Mouse (Mus musculus) CD8-positive naive resting alpha-beta T cell, adult 2 months (primary cell): Measurements from ENCODE around the gene Lhpp.

Source experiments
- DNase-seq, 2 experiments: peaks; one replicate each; pipeline ENCODE4 v3.0.0; 2022; ENCODE audit warnings: low read depth in 2 of 2, low spot score in 2 of 2

Lhpp gene

DNA sequence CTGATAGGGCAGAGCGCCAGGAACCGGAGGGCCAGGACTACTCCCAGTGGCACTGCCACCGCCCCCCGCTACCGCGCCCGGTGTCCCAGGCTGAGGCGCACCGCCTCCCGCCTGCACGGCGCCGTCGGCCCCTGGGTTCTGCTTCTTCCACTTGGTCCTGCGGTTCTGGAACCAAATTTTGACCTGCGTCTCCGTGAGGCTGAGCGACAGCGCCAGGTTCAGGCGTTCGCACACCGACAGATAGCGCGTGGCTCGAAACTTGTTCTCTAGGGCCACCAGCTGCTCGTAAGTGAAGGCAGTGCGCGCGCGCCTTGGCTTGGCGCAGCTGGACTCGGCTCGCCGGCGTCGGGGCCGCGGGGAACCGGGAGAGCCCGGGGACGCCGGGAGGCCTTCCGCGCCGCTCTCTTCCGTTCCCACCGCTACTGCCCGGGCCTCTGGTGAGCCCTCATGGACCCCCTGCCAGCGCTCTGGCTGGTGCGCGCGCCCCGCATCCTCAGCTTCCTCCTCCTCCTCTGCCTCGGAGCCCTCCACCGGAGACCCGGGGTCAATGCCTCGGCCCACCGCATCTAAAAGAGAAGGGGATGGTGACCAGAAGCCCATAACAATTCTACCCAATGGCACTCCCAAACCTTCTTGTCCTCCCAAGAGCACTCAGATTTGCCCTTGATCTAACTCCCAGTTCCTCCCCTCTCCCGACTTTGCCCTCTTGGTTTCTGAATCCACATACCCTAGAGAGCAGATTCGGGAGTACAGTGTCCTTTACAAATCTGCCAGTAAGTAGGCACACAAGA, 13.0 kb upstream of the Lhpp start:
- no peak for DNase-seq

DNA sequence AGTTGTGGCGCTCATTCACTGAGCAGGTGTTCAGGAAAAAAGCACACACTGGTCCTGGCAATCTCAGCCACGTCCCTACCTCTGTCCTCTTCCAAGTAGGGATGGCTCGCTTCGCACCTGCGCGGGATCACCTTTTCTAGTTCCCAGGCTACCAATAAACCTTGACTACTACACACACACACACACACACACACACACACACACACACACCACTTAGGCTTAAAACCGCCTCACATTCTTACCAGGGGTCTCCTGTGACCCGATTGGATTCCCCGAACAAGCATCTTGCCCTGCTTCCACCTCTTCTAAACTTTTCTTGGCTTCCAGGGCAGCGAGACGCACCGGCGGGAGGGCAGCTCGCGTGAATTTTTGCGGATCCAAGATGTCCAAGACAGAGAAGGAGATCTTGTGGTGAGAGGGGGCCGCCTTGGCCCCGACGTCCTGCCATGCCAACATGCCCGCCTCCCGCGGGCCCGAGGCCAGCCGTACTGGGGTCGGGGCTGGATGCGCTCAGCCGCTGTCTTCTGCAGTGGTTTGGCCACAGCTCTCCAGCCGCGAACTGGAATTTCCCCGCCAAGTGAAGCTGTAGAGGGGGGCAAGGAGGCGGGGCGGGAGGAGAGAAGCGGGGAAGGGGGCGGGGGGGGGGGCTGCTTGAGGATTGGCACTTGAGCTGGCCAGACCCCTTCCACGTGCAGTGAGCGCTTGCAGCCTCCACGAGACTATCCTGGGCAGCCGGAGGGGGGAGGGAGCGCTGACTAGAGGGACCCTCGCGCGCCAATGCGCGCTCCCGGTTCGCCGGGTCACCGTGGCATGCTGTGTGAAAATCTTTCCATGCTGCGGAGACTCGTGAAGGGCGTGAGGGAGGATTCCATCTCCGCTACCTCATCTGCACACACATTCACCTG, 11.1 kb upstream of the Lhpp start, which contains the start of gene Nkx1-2:
TSS of gene Nkx1-2 (minus strand) at position 567 of the 905 bp plus-strand sequence.
- no peak for DNase-seq

DNA sequence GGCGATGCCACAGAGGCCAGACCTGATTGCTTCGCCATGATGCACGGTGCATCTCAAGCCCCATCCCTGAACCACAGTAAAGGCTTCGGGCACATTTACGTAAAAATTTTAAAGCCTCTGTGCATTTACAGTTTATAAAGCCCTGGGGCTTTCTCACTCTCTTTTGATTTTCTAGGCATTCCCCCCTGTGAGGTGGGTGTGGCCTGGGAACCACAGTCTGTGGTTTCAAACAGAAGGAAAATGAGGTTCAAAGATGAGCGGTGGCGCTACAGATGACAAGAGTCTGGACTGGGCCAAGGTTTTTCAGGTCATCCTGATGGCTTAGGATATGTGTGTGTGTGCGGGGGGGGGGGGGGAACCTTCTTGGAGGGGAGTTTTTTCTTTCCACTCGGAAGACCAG, 10.4 kb upstream of the Lhpp start:
- DNase-seq = peak in 1 of 2 experiments; percentile 18

DNA sequence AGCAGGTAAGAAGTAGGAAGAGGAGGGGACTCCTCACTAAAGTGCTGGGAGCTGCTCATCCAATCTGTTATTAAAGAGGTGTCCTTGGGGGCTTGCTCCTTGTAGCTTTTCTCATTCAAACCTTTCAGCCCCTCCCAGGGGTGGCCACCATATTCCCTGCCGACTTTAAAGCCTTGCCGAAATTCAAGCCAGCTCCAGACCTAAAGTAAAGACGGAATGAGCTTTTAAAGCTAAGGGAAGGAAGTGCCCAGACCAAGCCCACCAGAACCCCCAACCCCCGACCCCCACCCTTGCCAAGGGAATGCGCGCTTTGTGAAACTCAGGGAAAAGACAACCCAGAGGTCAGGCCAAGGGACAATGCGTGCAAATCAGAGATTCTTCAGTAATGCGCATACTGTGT, 9.5 kb upstream of the Lhpp start:
- DNase-seq = no peak

DNA sequence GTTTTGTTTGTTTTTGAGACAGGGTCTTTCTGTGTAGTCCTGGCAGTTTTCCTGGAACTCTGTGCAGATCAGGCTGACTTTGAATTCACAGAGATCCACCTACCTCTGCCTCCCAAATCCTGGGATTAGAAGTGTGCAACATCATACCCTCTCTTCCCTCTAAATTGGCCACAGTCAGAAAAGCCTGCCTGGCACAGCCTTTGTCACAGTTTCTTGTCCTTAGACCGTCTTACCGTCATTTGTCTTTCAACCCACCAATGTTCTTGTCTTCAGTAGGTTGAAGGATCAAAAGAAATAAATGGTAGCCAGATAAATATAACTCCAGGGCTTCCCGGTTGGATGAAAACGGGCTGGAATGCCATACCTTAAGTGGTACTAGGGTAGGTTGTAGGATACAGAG, 5.7 kb upstream of the Lhpp start:
- DNase-seq = no peak

DNA sequence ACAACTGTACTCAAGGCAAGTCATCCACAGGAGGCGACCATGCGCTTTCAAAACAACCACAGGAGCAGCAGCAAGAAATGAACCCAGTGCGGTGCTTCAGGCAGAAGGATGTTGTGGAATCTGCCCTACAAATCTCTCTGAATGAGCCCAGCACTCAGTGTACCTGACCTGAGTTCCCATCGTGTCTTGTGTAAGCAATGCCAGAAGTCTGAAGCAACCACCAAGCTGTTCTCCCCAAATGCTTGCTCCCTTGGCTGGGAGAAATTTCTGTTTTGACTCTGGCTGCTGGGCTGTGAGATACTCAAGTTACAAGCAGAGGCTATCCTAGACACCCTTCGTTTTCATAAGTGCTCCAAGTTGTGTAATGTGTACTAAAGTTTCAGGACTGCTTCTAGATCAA, 4.7 kb upstream of the Lhpp start:
- no peak for DNase-seq

DNA sequence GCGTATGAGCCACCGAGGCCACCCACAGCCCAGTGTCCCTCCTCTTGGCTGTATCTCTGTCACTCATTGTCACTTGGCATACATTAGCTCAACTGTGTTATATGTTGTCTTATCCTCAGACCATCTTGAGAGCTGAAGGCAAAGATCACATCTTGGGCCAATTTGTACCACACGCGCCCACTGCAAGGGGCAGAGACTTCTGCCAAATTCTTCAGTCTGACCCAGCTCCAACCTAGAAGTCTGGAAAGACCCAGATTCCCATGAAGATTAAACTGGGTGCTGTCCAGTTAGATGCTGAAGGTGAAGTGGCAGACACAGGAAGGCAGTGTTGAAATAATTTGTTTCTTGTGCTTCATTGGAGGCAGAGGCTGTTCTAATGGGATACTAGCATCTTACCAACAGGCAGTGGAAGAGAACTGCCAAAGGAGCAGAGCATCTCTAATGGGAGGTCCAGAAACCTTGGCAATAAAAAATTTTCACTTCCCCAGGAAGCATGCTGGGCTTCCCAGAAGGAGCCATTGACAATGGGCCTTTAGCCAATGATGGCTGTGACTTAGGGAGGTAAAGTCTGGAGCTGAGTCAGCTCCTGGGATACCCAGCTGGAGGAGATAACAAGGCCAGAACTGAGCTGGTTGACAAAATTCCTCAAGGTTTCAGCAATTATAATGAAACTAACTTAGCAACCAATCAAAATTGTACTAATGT, 2.0 kb upstream of the Lhpp start:
- no peak for DNase-seq

DNA sequence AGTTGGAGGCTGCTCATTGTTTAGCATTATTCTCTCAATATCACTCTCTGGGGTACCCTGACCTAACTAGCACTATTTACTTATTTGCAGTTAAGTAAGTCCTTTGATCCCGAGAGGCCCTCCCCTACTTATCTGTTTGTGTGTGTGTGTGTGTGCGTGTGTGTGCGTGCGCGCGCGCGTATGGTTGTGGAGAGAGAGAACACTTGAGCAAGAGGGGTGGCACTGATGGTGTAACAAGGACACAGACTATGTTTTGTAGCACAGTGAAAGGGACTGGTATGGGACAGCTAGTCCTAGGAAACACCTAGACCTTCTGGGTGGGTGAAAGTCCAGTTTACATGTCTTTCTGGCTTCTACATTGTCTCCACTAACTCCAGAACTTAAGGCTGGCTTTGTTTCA, 1.1 kb downstream of the Lhpp start:
- DNase-seq = no peak

DNA sequence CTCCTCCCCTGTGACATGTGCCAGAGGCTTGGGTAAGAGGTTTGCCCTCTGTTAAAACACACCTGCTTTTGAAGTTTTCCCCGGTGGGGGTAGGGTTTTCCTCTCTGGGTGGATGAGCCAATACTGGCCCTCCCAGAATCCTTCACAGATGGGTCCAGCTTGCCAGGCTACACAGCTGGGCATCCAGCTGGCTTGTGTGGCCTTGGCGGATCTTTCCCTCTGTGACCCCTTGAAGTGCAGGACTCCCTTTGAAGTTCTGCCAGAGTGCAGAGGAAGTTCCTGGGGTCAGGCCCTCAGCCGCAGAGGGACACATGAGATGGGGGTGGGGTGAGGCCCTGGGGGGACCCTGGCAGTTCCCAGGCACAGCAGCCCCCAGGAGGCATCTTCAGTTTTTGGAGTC, 4.9 kb downstream of the Lhpp start:
- DNase-seq = no peak

DNA sequence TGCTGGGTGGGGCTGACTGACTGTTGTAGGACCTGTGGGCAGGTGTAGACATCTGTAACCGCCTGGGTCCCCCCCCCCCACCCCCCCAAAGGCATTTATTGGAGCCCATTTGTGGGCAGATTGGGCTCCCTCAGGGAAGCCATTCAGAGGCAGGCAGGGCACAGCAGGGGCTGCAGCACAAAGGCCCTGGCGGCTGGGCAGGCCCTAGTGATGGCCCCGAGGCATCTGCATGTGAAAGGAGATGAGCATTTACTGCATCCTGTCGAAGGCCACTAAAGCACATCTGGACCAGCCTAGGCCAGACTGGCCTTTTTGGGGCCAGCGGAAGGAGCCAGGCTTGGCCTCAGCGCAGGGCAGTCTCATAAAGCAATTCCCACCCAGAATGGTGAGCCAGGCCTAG, 6.0 kb downstream of the Lhpp start:
- DNase-seq = no peak

DNA sequence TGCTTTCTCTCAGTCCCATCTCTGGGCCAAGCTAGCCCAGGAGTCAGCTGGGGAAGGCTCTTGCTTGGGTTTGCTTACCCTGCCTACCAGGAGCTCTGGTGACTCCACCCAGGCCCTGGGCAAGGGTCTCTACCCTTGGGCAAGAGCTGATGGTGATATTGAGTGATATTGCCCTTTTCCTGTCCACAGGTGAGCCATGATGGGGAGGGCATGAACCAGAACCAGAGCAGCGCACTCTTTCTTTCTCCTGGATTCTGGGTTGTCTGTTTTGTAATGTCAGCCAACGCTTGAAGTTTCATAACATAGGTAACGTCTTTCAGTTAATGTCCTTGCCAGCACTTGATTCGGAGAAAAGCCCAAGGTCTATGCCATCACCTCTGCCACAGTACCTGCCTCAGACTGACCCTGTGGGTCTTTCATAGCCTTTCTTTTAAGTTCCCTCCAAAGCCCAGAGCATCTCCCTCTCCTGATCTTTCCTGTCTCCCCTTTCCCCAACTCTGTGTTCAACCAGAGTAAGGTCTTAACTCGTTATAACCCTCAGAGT, 6.7 kb downstream of the Lhpp start:
- no peak for DNase-seq

DNA sequence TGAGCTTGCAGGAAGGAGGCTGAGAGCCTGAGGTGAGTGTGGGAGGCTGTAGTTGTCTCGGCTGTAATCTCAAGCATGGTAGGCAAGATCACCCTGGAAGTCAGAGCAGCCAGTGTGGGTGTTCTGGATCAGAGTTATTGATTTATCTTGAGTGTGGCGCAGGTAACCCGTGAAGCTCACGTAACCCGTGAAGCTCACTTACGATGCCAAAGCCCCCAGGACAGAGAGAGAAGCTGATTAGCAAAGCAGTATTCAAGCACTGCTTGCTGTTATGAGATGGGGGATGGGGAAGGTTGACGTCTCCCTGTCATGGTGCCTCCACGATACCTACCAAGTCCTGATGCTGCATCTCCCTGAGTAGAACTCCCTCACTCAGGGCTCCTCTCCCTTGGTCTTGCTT, 9.1 kb downstream of the Lhpp start:
- no peak for DNase-seq

DNA sequence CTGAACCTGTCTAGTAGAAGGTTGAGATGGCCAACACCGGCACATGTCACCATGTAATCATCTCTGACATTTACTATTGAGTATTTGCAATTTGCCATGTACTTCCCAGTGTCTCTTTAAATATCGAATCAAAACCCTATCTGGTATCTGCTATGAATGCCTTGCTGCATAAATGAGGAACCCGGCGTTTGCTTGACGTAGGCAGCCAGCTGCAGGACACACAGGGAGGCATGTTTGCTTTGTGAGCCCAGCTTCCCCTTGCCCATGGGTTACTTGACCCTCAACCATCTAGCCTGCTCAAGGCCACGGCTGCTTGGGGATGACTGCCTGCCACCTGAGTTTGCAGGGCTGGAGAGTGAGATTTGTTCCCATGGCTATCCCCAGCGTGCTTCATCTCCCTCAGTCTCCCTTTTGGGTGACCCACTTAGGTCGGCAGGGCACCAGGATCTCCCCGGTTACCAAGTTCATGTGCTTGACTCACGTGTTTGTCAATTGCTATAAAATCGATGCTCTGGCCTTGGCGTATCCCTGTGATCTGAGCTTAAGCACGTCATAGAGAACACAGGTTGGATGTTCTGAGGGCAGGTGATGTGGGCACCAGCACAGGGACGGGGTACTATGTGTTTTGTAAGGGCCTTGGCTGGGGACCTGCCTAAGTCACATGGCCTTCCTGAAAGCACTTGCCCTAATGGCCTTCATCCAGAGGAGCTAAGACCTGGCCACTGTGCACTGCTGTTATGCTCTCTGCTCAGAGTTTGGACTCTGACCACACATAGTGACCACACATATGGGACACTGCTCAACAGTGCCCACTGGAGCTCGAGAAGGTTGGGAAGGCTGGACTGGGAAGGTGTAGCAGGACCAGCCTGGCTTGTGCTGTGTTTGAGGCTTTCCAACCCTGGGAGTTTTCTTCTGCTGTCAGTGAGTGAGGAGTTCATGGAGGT, 9.8 kb downstream of the Lhpp start:
- no peak for DNase-seq

DNA sequence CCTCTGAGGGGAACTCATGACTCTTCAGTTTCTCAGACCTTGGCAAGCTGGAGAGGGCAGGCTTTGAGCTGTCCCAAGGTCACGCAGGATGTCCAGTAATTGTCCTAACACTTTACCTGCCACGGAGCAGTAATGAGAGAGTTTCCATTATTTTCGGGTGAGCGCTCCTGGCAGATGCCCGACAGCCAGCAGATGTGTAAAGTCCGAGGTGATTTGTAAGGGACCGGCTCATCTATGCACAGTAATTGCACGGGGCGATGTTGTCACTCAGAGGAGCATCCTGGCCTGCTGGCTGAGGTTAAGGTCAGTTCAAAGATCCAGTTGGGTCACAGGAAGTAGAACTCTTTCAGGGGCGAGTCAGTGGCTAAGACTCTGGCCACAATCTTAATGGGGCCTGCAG, 13.7 kb downstream of the Lhpp start:
- no peak for DNase-seq

DNA sequence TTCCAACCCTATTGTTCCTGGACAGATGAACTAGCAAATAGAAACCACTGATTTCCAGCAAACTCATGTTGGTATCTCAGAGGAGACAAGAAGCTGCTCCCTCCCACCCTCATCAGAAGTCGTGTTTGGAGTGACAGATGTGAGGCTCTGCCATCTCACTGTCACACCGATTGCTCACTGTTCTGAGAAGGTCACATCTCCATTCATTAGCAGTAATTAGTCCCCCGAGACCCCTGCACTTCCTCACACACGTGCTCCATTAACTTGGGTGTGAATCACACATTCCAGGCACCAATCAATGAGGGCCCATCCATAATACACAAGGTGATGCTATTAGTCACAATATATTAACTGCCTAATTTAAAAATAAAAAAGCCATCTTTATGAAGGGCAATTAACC, 15.7 kb downstream of the Lhpp start:
- no peak for DNase-seq

DNA sequence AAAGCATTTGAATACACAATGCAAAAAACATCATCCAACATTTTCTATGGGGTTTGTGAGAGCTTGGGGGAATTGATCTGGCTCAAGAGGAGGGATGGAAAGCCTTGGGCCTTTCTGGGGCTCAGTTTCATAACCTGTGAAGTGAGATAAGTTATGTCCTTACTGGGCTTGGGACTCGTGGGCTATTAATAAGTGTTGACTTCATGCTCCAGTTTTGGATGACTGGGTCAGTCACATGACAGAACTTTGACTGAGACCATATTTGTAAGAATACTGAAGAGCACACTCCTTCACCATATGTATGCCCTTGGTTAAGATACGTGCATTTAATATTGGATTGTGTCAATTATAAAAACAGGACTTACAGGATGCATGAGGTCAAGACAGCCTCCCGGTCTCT, 17.0 kb downstream of the Lhpp start:
- no peak for DNase-seq

DNA sequence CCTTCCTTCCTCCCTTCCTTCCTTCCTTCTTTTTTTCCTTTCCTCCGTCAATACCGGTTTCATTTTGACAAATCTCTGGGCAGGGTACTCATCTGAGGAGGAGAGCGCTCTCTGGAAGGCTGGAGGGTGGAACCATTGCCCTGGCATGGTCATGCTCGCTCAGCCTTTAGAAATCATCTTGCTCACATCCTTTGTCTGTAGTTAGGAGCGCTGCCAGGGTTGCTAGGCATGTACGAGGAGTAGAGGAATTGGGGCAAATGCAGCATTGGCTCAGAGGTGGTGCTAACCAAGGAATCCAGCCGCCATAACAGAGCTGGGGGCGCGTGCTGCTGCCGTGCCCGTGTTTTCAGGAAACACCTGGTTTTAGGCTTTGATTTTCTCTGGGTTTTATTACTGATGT, 20.9 kb downstream of the Lhpp start:
- no peak for DNase-seq

DNA sequence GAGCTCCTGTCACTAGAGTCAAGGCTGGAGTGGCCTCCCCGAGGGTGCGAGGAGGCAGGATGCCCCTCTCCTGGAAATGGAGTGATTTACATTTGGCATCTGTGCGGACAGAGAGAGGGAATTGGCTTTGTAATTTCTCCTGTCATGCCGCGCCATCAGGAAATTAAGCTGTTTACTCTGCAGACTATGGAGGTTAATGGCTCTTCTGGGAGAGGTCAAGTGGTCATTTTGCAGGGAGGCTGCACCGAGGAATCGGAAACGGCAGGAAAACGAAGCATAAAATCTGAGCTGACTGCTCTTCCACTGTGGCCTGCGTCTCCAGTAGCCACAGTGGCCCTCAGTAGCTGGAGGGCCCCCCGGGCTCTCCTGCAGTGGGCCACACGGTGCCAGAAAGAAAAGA, 26.9 kb downstream of the Lhpp start:
- no peak for DNase-seq

DNA sequence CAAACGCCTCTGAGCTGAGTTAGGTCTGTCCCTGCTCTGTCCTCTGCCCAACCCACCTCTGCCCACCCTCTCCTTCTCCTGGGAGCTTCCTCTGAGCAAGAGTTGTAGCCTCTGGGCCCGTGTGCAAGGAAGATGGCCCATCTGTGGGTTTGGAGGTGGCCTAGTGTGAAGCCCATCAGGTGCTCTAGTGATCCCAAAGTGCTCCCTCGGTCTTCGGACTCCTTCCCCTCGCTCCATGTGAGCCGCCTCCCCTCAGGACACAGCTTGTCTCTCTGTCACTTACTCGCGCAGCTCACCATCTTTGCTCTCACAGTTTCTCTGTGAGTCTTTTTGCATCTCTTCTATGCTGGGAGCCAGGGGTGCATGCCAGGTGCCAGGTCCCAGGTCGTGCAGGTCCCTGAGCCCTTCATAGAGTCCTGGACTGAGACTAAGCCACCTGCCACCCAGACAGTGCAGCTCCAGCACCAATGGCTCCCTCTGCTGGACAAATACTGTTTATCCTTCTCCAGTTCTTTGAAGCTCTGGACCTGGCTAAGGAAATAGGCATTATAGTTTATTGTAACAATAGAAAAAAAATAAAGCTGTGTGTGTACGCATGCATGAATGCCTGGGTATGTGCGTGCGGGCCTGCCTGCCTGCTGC, 28.1 kb downstream of the Lhpp start:
- peak in 1 of 2 experiments; percentile 23 for DNase-seq

DNA sequence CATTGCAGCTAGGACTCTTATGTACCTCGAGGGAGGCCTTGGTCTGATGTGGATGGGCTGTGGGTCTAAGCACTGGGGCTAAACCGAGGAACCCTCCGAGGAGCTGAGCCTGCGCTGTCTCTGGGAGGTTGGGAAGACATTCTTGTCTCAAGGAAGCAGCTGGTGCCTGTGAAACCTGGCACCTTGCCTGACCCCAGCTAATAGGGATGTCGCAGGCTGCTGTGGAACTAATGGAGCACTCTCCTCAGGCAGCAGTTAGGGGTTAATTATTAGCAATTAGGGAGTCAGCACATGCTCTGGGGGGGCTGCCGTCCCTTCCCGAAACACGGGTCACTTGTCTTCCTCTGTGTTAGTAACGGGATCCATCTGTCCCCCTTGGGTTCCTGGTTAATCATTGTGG, 30.5 kb downstream of the Lhpp start:
- DNase-seq = no peak
